Mouse (Mus musculus): ENCODE data around the gene Gna14. TPM values are rescaled to one million over a fixed set of nuclear protein-coding genes. Genes with fewer than 3 reads are reported as not detected.

Gene Gna14
- total RNA-seq, 1 experiment from 2014 or later = 9.6 TPM

GRCm38 (mm10) chr19:16579656-16580260, 144.2 kb downstream of the Gna14 start:
- no peak for ATAC-seq (replicated peaks; ENCODE audit: low read depth, poor library complexity, severe bottlenecking)

DNA sequence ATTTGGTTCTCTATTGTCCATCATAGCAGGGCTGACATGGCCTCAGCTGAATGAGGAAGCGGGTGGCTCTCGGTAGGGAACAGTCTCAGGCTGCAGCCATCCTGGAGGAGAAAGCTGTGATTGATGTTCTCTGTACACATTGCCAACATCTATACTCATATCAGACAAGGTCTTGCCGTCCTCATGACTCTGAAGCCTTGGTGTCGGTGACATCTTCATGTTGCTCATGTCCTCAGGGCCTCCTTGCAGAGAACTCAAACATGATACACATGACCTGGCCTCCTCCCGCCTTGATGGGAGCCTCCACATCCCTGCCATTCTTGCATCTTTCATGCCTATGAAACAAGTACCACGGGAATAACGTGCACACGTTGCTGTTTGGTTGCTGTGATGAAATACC, 144.9 kb downstream of the Gna14 start:
- ATAC-seq (replicated peaks; ENCODE audit: low read depth, poor library complexity, severe bottlenecking) = no peak

DNA sequence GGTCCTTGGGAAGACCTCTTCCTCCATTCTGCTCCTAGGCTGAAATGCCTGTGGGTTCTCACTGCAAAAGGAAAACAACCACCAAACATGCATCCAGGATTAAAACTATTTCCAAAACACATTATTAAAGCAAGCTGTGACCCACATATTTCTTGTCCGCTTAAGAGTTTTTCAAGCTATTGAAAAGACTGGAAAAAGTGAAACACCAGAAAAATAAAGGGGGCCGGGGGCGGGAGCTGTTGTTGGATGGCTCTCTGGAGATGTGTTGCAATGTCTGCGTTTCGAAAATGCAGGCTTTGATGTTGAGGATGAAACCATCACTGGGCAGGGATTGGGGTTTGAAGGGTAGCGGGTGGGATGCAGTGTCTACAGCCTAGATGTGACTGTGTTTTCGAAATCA, 149.0 kb downstream of the Gna14 start:
- no peak for ATAC-seq (replicated peaks; ENCODE audit: low read depth, poor library complexity, severe bottlenecking)

DNA sequence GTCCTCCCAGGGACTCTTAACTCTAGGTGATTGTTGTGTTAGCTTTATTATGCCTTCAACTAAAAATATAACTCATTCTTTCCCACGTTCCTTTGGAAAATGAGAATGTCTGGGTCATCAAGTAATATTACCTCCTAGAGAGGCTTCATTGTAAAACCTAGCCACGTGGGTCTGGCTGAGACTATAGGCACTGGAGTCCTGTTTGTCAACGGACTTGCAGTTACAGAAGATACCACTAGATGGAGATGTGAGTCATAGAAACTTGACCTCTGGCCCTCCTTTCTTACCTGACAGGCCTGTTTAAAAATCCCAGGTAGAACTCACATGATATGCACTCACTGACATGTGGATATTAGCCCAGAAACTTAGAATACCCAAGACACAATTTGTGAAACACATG, 149.8 kb downstream of the Gna14 start:
- ATAC-seq (replicated peaks; ENCODE audit: low read depth, poor library complexity, severe bottlenecking) = peak; percentile 77

DNA sequence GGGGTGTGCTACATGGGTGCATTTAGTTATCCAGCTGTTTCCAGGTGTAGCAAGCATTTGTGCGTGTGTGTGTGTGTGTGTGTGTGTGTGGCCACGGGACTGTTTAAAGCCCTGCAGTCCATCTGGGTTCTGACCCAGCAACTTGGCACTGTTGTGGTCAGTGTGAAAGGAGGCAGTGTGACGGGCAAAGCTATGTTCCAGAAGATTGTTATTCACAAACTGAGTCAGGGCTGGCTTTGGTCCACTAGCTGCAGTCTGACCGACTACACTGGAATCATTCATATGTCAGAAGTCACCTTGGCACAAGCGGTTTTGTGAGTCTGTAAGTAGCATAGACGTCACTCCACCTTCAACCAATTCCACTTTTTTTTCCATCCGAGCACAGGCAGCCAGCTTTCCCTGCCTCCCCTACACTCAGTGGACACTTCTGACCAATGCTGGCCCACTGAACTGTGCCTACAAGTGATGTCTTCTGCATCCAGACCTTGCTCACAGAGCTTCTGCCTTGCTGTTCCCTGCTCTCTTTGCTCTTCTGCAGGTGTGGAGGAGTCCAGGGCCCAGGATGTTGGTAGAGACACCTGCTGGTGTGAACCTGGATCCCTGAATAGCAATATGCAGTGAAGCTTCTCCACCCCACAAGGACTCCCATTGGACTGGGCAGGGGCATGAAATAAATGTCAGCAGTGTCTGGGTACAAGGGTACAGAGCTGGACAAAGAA, 157.9 kb downstream of the Gna14 start:
- ATAC-seq (replicated peaks; ENCODE audit: low read depth, poor library complexity, severe bottlenecking) = no peak

GRCm38 (mm10) chr19:16593975-16594317, 158.4 kb downstream of the Gna14 start:
- no peak for ATAC-seq (replicated peaks; ENCODE audit: low read depth, poor library complexity, severe bottlenecking)

GRCm38 (mm10) chr19:16597216-16597615, 161.7 kb downstream of the Gna14 start:
- ATAC-seq (replicated peaks; ENCODE audit: low read depth, poor library complexity, severe bottlenecking) = no peak

GRCm38 (mm10) chr19:16598653-16599297, 163.2 kb downstream of the Gna14 start:
- peak; percentile 45; the same call in 1 of the 2 replicates for ATAC-seq (replicated peaks; ENCODE audit: low read depth, poor library complexity, severe bottlenecking)

- ATAC-seq (replicated peaks; ENCODE audit: low read depth, poor library complexity, severe bottlenecking) = peak; percentile 84
Measured at GRCm38 (mm10) chr19:16599298-16599970, 163.9 kb downstream of the Gna14 start.

GRCm38 (mm10) chr19:16602026-16602425, 166.5 kb downstream of the Gna14 start:
- ATAC-seq (replicated peaks; ENCODE audit: low read depth, poor library complexity, severe bottlenecking) = no peak

- ATAC-seq (replicated peaks; ENCODE audit: low read depth, poor library complexity, severe bottlenecking) = no peak
Measured at GRCm38 (mm10) chr19:16607634-16608033, 172.1 kb downstream of the Gna14 start.

- ATAC-seq (replicated peaks; ENCODE audit: low read depth, poor library complexity, severe bottlenecking) = no peak
Measured at GRCm38 (mm10) chr19:16623154-16623553, 187.6 kb downstream of the Gna14 start.

- no peak for ATAC-seq (replicated peaks; ENCODE audit: low read depth, poor library complexity, severe bottlenecking)
Measured at GRCm38 (mm10) chr19:16624994-16625393, 189.4 kb downstream of the Gna14 start.

DNA sequence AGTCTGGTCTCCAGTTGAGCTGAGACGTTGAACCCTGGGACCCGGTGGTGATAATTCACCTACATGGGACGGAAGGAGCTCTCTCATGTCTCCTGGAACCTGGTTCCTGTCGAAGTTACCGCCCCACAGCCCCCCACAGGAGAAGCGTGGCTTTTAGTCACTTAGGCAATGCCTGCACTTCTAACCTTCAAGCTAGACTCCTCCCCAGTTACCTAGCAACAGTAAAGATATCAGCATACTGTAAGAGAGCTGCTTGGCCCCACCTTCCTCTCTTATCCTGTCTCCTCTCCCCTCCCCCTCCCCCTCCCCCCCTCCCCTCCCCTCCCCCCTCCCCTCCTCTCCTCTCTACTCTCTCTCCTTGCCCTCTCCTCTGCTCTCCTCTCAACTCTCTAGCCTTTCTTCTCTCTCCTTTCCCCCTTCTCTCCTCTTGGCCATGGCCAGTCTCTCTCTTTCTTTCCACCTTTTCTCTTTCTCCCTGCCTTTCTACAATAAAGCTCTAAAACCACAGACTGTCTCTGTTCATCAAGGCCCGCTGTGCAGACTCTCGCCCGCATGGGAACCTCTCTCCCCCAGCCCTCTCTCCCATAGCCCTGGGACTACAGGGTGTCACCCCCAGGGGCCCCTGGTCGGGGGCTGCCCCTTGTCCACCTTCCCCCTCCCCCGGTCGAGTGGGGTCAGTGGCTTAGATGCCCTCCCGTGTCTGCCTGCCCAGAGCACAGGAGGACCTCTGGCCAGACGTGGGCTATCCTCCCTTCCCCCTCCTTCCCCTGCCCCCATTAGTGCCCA, 190.2 kb downstream of the Gna14 start:
- ATAC-seq (replicated peaks; ENCODE audit: low read depth, poor library complexity, severe bottlenecking) = peak; percentile 69; the same call in 1 of the 2 replicates
